Mouse (Mus musculus) bone marrow, adult 2 months (tissue): ENCODE measurements around the gene Tfap2a. TPM values are rescaled to one million over a fixed set of nuclear protein-coding genes. Genes with fewer than 3 reads are reported as not detected.

ENCODE experiments used
- H3K27ac ChIP-seq: fragments of 200-500 bp; 2 replicates; pipeline ENCODE4 v1.5.1; 2012; ENCODE audit warnings: low read depth, mild to moderate bottlenecking, control low read depth, inconsistent platforms, low read length; ENCODE audit not compliant: control insufficient read depth, poor library complexity, insufficient read depth
- H3K4me1 ChIP-seq: fragments of 200-500 bp; 2 replicates; pipeline ENCODE4 v1.6.1; 2011; ENCODE audit warnings: low read length; ENCODE audit not compliant: control insufficient read depth, insufficient read depth
- H3K4me3 ChIP-seq: fragments of 200-500 bp; replicated peaks from 2 replicates; pipeline ENCODE3; 2011; ENCODE audit warnings: mild to moderate bottlenecking, low read depth, low read length, control low read depth; ENCODE audit not compliant: control insufficient read depth
- CTCF ChIP-seq: fragments of 200-500 bp; IDR thresholded peaks from 2 replicates; pipeline ENCODE4 v1.5.1; 2011; ENCODE audit warnings: low read length, control low read depth; ENCODE audit not compliant: control insufficient read depth, insufficient read depth
- POLR2A ChIP-seq: fragments of 200-500 bp; IDR thresholded peaks from 2 replicates; pipeline ENCODE4 v1.6.1; 2011; ENCODE audit warnings: low read depth, mild to moderate bottlenecking, control low read depth, low read length, borderline replicate concordance; ENCODE audit not compliant: control insufficient read depth
- WGBS: fragments of 180-500 bp; shearing (Covaris S2); methylation state at CpG from one replicate; pipeline ENCODE4 v1.1.7; 2018; 5-methylcytosine and 5-hydroxymethylcytosine counted together
- polyA plus RNA-seq: library from polyadenylated mRNA; stranded (reverse); fragments of >200 nt; gene quantifications from 2 replicates; pipeline ENCODE4 v1.2.4, GENCODE M21; 2011; ENCODE audit warnings: low replicate concordance; ENCODE audit not compliant: missing spikeins, insufficient read depth, insufficient read length

Gene Tfap2a
- polyA plus RNA-seq, 1 experiment = 8.3 TPM

DNA sequence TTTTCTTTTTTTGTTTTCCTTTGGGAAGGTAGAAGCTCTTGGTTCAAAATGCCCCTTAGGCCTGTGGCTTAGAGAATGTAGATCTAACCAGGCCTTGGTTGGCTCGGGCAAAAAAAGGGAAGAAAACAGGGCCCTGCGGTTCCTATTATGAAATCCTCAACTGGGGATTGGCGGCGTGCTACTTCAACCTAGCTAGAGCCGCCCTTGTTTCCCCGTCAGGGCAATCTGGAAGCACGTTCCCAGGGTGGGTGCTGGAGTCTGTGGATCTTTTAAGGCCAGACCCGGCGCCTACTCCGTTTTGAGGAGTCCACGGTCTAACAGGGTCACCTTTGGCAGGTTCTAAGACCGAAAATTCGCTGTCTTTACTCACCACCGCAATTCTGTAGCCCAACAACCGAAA is 1.1 kb downstream of the Tfap2a start:
- WGBS = 4% methylated on average over 15 of the region's 15 CpGs
- Histone ChIP-seq H3K4me3 (no peak overlapping the region), H3K27ac (no peak overlapping the region), H3K4me1 (no peaks in the 10 kb centered on the region)
- no peak for TF ChIP-seq POLR2A
- no peak for TF ChIP-seq CTCF

DNA sequence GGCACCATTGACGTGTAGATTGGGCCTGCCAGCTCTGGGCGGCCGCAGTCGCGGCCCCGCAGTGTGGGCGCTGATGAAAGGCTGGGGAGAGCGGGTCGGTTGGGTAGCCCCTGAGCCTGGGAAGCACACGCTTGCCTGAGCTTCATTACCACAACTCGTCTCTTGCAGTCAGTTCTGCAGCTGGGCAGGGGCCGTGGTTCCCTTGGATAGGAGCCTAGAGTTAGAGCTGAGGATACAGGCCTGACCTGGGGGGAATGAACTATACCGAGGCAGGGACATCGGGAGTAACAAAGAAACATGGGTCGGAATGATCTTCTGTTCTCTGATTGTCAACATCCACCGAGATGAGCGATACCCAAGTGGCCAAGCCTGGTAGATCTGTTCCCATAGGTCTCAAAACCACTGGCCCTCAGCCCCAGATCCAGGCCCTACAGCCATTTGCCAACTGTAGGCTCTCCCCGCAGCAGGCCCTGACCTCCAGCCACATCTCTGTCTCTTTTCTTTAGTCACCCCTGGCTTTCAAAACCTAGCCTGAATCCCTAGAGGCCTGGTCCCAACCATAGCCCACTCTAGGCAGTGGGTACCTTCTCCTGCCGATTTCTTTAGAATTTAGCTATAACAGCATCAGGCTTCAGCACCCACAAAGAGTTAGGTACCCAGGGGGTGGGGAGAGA is 1.9 kb downstream of the Tfap2a start:
- WGBS = 82% methylated on average over 19 of the region's 19 CpGs

DNA sequence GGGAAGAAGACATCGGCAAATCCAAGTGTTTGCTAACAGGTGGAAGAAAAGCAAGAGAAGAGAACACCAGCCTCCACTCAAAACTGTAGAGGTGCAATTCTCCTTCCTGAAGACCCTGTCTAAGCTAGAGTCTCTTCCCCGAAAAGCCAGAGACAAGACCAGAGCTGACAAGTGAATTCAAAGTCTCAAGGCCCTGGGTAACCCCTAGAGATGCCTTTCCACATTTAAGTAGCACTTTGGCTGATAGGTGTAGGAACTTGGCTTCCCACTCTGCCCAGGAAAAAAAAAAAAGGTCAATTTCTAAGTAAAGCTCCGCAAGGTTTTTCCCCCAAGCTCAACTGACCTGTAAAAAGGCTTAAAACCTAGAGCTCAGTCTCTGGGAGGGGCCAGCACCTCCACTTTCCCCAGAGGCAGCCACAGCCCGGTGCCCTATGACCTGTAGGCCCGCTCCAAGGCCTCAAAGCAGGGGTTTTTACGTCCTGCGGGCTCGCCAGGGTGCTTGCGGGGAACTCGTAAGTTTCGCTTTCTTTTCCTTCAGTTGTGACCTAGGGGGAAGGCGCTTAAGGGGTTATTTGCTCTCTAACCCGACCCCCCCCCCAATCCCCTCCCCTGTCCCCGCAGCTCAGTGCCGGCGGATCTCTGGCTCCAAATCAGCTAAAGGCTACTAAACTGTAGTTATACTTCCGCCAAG is 2.6 kb downstream of the Tfap2a start:
- H3K27ac ChIP-seq = no peak overlapping the region
- 56% methylated on average over 17 of the region's 17 CpGs for WGBS
- H3K4me3 ChIP-seq = no peak overlapping the region
- no peaks in the 10 kb centered on the region for H3K4me1 ChIP-seq
- no peak for TF ChIP-seq CTCF
- no peak for TF ChIP-seq POLR2A

More for the DNA sequence above, 1.9 kb downstream of the Tfap2a start:
- no peak overlapping the region for H3K27ac ChIP-seq
- no peaks in the 10 kb centered on the region for H3K4me1 ChIP-seq
- H3K4me3 ChIP-seq = no peak overlapping the region
- no peak for TF ChIP-seq POLR2A
- no peak for TF ChIP-seq CTCF

DNA sequence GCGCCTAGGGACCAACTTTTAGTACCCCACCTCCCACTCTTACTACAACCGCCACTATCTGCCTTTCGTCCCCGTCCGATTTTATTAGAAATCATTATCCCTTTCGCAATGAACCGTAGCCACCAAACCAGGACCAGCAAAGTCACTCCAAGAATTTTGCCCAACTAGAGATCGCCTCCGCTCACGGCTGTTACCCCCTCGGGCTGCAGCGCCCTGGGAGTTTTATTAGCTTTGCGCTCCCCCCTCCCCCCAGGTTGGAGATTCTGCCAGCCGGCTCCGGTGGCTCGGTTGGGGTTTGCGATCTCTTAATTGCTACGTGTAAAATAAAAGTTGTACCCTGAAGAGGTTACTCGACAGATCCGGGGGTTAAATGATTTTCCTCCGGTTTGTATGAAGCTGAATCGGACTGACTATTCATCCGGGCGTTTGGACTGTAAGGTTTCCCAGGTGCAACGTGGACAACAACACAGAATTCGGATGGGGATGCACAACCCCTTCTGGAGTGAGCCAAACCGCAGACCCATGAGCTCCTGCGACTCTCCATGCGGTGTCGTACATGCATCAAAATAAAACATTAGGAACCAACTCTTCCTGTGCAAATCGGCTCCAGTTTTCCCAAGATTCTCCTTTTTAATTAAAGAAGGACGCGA is 3.7 kb downstream of the Tfap2a start:
- TF ChIP-seq CTCF = no peak
- TF ChIP-seq POLR2A = no peak
- H3K27ac ChIP-seq = no peak overlapping the region
- no peaks in the 10 kb centered on the region for H3K4me1 ChIP-seq
- WGBS = 5% methylated on average over 33 of the region's 33 CpGs
- H3K4me3 ChIP-seq = no peak overlapping the region

DNA sequence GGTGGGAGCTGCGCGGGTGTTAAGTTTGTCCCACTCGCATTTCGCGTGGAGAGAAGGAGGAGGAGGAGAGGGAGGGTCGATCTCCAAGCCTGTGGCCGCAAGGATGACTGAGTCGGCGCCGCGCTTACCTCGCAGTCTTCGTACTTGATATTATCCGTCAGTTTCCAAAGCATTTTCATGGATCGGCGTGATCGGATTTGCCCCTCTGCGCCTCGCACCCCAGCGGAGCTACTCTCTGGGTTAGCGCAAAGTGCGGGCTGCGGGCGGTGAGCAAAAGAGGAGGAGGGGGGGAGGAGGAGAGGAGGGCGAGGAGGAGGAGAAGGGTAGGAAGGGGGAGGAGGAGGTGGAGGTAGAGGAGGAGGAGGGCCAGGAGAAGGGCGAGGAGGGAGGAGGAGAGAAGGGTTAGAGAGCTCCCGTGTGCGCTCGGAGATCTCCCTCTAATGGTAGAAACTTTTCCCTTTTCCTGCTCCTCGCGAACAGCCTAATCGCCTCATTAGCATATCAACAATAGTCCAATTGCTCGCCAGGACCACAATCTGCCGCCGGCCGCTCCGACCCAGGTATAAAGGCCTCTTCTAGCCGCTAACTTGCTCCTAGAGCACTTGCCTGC is 4.5 kb downstream of the Tfap2a start:
- TF ChIP-seq POLR2A (no peak), CTCF (no peak)
- WGBS = 3% methylated on average over 36 of the region's 38 CpGs
- H3K4me3 ChIP-seq = no peak overlapping the region
- no peaks in the 10 kb centered on the region for H3K4me1 ChIP-seq
- H3K27ac ChIP-seq = no peak overlapping the region

DNA sequence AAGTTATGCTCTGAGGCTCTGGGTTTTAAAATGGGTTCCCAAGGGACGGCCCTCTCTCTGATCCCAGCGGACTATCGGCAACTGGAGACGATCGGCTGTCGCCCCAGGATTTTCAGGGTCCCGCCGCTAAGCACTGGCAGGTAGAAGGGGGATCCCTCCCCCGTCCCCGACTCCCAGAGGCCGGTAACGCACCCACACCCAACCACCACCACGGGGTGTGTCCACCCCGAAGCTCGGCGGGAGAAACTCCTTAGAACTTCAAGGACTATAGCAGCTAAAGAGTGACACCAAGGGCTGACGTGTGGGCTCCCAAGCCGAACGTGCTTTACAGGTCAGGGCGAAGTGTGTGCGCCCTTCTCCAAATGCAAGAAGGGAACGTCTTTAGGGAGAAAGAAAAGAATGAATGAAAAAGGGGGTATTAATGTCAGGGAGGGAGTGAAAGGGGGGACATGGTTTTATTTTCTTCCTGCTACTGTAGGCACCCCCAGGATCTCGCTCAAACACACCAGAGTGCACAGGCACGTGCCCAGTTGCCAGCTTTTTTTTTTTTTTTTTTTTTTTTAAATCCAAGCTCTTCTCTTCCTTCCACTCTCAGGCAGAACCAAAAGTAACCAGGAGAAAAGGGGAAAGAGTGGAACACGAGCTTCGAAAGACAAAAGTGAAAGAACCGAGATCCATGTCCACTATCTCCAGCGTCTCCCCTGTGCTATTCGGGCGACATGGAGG is 5.2 kb downstream of the Tfap2a start:
- Histone ChIP-seq H3K27ac (no peak overlapping the region), H3K4me1 (no peaks in the 10 kb centered on the region), H3K4me3 (no peak overlapping the region)
- 2% methylated on average over 30 of the region's 30 CpGs for WGBS
- TF ChIP-seq CTCF = no peak
- no peak for TF ChIP-seq POLR2A

DNA sequence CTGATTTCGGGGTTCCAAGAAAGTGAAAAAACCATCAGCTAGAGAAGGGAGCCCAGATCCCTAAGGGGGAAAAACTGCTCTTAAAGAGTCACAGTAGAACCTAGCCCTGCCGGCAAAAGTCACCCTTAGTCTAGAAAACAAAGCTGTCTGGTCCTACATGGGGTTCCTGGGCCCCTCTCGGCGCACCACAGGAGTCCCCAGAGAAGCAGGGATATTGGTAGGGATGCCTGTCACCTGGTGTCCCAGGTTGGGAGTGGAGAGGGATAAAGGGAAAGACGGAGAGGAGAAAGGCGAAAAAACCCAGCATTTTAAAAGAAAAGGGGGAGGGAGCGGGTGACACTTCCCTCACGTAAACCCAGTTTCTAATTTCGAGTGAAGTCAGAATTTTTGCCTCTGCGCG is 6.1 kb downstream of the Tfap2a start:
- WGBS = 1% methylated on average over 11 of the region's 11 CpGs
- Histone ChIP-seq H3K27ac (no peak overlapping the region), H3K4me3 (no peak overlapping the region), H3K4me1 (no peaks in the 10 kb centered on the region)
- TF ChIP-seq POLR2A = no peak
